Mouse (Mus musculus): ENCODE results near the gene Dnah7b. TPM values are rescaled to one million over a fixed set of nuclear protein-coding genes. Genes with fewer than 3 reads are reported as not detected.
"Not testable (repeated sequence)": the region's sequence is repeated elsewhere in the genome, so short reads cannot be mapped to it uniquely, and the experiment has no call there.

Gene Dnah7b
- polyA plus RNA-seq, 1 experiment from 2014 or later: 3.5 TPM

DNA sequence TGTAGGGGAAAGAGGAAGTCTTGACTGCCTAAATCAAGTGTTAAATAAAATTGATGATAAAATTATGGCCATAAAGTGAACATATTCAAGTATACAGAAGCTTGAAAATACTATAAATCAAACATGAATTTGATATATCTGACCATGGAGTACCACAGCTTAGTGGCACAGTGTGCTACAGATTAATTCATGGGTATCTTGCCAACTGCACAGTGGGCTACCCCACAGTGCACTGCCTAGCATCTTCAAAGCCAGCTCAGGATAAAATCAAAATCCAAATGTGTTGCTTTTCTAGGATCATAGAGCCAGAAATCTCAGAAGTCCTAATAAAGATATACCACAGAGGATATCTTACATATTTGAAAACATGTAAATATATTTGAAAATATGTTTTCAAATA is 46.5 kb downstream of the Dnah7b start:
- not testable (repeated sequence) for ATAC-seq; H3K9ac ChIP-seq (ENCODE audit: low read depth, low read length); H3K4me1 ChIP-seq (ENCODE audit: control insufficient read depth, insufficient read depth, low read length); H3K9me3 ChIP-seq (replicated peaks; ENCODE audit: control insufficient read depth, low read length, poor library complexity, severe bottlenecking); H3K36me3 ChIP-seq (ENCODE audit: control insufficient read depth, insufficient read depth, low read length); H3K4me3 ChIP-seq (ENCODE audit: low read depth, low read length); H3K4me2 ChIP-seq (ENCODE audit: low read length); H3K27me3 ChIP-seq (ENCODE audit: control insufficient read depth, insufficient read depth, low read depth, low read length); H3K27ac ChIP-seq (ENCODE audit: low read length)

DNA sequence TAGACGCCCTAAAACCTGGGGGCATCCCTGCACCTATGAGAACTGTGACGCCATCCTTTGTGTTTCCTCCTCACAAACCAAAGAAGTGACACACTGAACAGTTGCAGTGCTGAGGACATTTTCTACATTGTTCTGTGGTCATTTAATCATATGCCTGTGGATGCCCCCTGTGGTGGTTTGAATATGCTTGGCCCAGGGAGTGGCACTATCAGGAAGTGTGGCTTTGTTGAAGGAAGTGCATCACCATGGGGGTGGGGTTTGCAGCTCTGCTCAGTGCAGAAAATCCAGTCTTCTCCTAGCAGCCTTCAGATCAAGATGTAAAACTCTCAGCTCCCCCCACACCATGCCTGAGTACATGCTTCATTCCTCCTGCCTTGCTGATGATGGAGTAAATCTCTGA is 51.1 kb downstream of the Dnah7b start:
- H3K27ac ChIP-seq (ENCODE audit: low read length); H3K4me2 ChIP-seq (ENCODE audit: low read length); ATAC-seq; H3K27me3 ChIP-seq (ENCODE audit: control insufficient read depth, insufficient read depth, low read depth, low read length); H3K9me3 ChIP-seq (replicated peaks; ENCODE audit: control insufficient read depth, low read length, poor library complexity, severe bottlenecking); H3K4me1 ChIP-seq (ENCODE audit: control insufficient read depth, insufficient read depth, low read length); H3K9ac ChIP-seq (ENCODE audit: low read depth, low read length); H3K36me3 ChIP-seq (ENCODE audit: control insufficient read depth, insufficient read depth, low read length); H3K4me3 ChIP-seq (ENCODE audit: low read depth, low read length): not testable (repeated sequence)
- 87% methylated on average over 2 of the region's 2 CpGs for WGBS

DNA sequence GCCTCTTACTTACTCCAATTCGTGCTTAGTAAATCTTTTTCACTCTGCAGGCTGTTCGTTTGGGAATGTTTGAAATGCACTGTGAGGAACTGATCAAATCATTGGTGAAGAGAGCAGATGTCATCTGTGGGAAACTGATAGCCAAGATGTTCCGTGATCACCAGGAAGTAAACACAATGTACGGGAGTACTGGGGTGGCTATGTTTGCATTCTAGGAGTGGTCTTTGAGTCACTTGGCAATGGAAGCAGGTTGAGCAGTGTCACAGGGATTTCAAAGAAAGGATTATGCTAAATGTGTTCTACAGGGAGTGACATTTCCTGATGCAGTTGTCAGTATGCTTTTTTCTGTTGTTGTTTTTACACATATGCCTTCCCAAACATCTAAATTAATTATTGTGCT is 61.9 kb downstream of the Dnah7b start:
- H3K27ac ChIP-seq (ENCODE audit: low read length): no peak overlapping the region
- ATAC-seq: no peak
- H3K27me3 ChIP-seq (ENCODE audit: control insufficient read depth, insufficient read depth, low read depth, low read length): no peaks in the 10 kb centered on the region
- 72% methylated on average over 4 of the region's 4 CpGs for WGBS
- H3K9me3 ChIP-seq (replicated peaks; ENCODE audit: control insufficient read depth, low read length, poor library complexity, severe bottlenecking): no peaks in the 10 kb centered on the region
- H3K36me3 ChIP-seq (ENCODE audit: control insufficient read depth, insufficient read depth, low read length): no peaks in the 10 kb centered on the region
- H3K4me2 ChIP-seq (ENCODE audit: low read length): no peak overlapping the region
- H3K9ac ChIP-seq (ENCODE audit: low read depth, low read length): no peak overlapping the region
- no peaks in the 10 kb centered on the region for H3K4me1 ChIP-seq (ENCODE audit: control insufficient read depth, insufficient read depth, low read length)
- no peak overlapping the region for H3K4me3 ChIP-seq (ENCODE audit: low read depth, low read length)

DNA sequence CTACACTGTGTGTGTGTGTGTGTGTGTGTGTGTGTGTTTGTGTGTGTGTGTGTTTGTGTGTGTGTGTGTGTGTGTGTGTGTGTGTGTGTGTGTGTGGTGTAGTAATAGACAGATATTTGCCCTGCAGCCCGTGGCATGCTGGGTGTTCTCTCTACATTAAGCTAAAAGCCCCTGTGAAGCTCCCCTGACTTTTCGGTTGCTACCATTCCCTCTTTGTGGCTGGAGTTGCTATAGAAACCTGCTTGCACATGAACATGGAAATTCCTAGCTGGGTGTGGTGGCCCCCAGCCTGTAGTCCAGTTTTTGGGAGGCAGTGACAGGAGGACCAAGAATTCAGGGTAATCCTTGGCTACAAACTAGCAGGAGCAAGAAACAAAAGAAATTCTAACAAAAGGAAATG is 130.7 kb downstream of the Dnah7b start:
- not testable (repeated sequence) for H3K27ac ChIP-seq (ENCODE audit: low read length); H3K36me3 ChIP-seq (ENCODE audit: control insufficient read depth, insufficient read depth, low read length); H3K4me2 ChIP-seq (ENCODE audit: low read length); H3K27me3 ChIP-seq (ENCODE audit: control insufficient read depth, insufficient read depth, low read depth, low read length); H3K9ac ChIP-seq (ENCODE audit: low read depth, low read length); H3K4me1 ChIP-seq (ENCODE audit: control insufficient read depth, insufficient read depth, low read length); H3K9me3 ChIP-seq (replicated peaks; ENCODE audit: control insufficient read depth, low read length, poor library complexity, severe bottlenecking); H3K4me3 ChIP-seq (ENCODE audit: low read depth, low read length)
- 9% methylated on average over 2 of the region's 2 CpGs for WGBS
- peak; percentile 68 for ATAC-seq

DNA sequence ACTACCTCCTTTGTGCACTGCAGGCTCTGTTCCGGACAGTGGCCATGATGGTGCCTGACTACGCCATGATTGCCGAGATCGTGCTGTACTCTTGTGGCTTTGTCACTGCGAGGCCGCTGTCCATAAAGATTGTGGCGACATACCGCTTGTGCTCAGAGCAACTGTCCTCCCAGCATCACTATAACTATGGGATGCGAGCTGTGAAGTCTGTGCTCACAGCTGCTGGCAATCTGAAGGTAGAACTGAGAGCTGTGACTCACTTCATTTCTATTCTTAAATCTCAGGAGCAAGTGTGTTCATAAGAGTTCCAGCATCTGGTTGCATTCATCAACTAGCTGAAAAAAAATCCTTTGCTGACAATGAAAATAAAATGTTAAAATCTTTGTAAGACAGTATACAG is 135.1 kb downstream of the Dnah7b start:
- not testable (repeated sequence) for H3K4me1 ChIP-seq (ENCODE audit: control insufficient read depth, insufficient read depth, low read length); H3K4me2 ChIP-seq (ENCODE audit: low read length); H3K9me3 ChIP-seq (replicated peaks; ENCODE audit: control insufficient read depth, low read length, poor library complexity, severe bottlenecking); H3K9ac ChIP-seq (ENCODE audit: low read depth, low read length); ATAC-seq; H3K4me3 ChIP-seq (ENCODE audit: low read depth, low read length); H3K36me3 ChIP-seq (ENCODE audit: control insufficient read depth, insufficient read depth, low read length); H3K27ac ChIP-seq (ENCODE audit: low read length); H3K27me3 ChIP-seq (ENCODE audit: control insufficient read depth, insufficient read depth, low read depth, low read length)
- 94% methylated on average over 9 of the region's 9 CpGs for WGBS

DNA sequence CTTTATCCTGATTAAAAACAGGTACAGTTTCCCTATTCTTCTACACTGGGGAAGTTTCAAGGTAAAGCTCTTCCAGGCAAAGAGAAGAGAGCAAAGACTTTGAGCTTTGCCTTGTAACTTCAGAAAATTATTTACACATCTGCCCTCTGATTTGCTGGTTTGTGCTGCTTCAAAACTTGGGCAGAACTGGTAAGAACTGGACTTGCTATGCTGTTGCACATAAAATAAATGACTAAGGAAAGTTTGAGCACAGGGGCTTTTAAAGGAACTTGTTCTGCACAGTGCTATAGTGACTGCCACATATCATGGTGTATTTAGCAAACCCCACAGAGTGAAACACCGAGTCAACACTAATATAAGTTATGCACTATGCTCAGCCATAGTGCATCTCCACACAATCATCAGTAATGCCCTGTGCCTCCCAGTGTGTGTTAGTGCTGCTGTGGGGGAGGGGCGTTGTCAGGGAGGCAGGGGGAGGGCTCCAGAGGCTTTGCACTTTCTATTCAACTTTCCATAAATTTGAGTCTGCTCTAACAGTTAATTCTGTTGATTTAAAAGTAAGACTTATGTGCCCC is 144.0 kb downstream of the Dnah7b start:
- not testable (repeated sequence) for H3K4me3 ChIP-seq (ENCODE audit: low read depth, low read length); ATAC-seq; H3K9ac ChIP-seq (ENCODE audit: low read depth, low read length); H3K27me3 ChIP-seq (ENCODE audit: control insufficient read depth, insufficient read depth, low read depth, low read length); H3K9me3 ChIP-seq (replicated peaks; ENCODE audit: control insufficient read depth, low read length, poor library complexity, severe bottlenecking); H3K27ac ChIP-seq (ENCODE audit: low read length); H3K36me3 ChIP-seq (ENCODE audit: control insufficient read depth, insufficient read depth, low read length); H3K4me1 ChIP-seq (ENCODE audit: control insufficient read depth, insufficient read depth, low read length); H3K4me2 ChIP-seq (ENCODE audit: low read length)
- WGBS: 44% methylated on average over 2 of the region's 2 CpGs

DNA sequence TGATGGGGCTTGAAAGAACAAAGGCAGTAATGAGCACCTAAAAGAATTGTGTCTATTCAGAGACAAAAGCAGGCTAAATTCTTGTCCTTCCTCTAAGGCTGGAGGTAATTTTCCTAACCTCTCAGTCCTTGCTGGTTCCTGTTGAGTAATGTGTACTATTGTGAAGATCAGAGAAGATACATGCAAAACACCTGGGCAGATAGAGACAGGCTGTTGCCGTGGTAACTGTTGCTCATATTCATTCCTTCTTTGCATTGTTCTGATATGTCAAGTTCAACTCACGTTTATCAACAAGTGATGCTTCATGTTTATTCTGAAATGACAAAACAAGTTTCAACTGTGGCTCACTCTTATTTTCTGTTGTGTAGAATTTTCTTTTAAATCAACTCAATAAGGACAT is 156.6 kb downstream of the Dnah7b start:
- not testable (repeated sequence) for H3K27ac ChIP-seq (ENCODE audit: low read length); H3K27me3 ChIP-seq (ENCODE audit: control insufficient read depth, insufficient read depth, low read depth, low read length); H3K4me2 ChIP-seq (ENCODE audit: low read length); H3K4me1 ChIP-seq (ENCODE audit: control insufficient read depth, insufficient read depth, low read length); H3K36me3 ChIP-seq (ENCODE audit: control insufficient read depth, insufficient read depth, low read length); H3K4me3 ChIP-seq (ENCODE audit: low read depth, low read length); H3K9me3 ChIP-seq (replicated peaks; ENCODE audit: control insufficient read depth, low read length, poor library complexity, severe bottlenecking); H3K9ac ChIP-seq (ENCODE audit: low read depth, low read length); ATAC-seq
- WGBS: 74% methylated on average over 2 of the region's 2 CpGs

DNA sequence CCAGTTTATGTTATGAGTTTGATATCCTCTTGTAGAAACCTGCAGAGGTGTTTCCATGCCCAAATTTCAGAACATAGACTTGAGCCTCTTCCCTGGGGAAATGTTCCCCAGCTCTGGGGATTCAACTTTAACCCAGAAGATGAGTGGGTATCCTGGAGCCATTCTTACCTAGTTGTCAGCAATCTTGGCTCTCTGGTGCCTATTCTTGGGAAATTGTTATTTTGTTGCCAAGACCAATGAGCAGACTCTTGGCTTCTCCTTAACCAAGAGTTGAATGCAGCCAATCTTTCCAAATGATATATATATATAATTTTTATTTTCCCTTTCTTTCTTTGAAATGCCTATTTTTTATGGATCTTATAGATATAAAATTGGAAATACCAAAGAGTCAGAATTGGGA is 160.0 kb downstream of the Dnah7b start:
- H3K9ac ChIP-seq (ENCODE audit: low read depth, low read length); ATAC-seq: not testable (repeated sequence)

DNA sequence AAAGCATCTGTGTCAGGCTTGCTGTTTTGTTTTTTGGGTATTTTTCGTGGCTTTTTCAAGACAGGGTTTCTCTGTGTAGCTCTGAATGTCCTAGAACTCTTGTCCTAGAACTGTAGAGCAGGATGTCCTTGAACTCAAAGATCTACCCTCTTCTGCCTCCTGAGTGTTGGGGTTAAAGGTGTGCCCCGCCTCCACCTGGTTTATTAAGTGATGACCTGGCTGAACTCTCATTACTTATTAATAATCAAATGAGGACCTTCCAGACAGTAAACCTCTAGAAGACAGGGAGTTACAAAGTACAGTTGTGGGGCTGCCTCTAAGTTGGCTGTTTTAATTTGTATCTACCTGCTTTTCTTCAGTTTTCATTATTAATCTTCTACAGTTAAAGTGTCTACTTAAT is 202.7 kb downstream of the Dnah7b start:
- ATAC-seq; H3K4me1 ChIP-seq (ENCODE audit: control insufficient read depth, insufficient read depth, low read length); H3K4me2 ChIP-seq (ENCODE audit: low read length); H3K36me3 ChIP-seq (ENCODE audit: control insufficient read depth, insufficient read depth, low read length); H3K27ac ChIP-seq (ENCODE audit: low read length); H3K9ac ChIP-seq (ENCODE audit: low read depth, low read length); H3K9me3 ChIP-seq (replicated peaks; ENCODE audit: control insufficient read depth, low read length, poor library complexity, severe bottlenecking); H3K27me3 ChIP-seq (ENCODE audit: control insufficient read depth, insufficient read depth, low read depth, low read length); H3K4me3 ChIP-seq (ENCODE audit: low read depth, low read length): not testable (repeated sequence)
- WGBS: 75% methylated on average over 2 of the region's 2 CpGs

More for the DNA sequence above, 160.0 kb downstream of the Dnah7b start:
- H3K4me2 ChIP-seq (ENCODE audit: low read length); H3K4me1 ChIP-seq (ENCODE audit: control insufficient read depth, insufficient read depth, low read length); H3K27ac ChIP-seq (ENCODE audit: low read length); H3K4me3 ChIP-seq (ENCODE audit: low read depth, low read length); H3K9me3 ChIP-seq (replicated peaks; ENCODE audit: control insufficient read depth, low read length, poor library complexity, severe bottlenecking); H3K27me3 ChIP-seq (ENCODE audit: control insufficient read depth, insufficient read depth, low read depth, low read length); H3K36me3 ChIP-seq (ENCODE audit: control insufficient read depth, insufficient read depth, low read length): not testable (repeated sequence)

DNA sequence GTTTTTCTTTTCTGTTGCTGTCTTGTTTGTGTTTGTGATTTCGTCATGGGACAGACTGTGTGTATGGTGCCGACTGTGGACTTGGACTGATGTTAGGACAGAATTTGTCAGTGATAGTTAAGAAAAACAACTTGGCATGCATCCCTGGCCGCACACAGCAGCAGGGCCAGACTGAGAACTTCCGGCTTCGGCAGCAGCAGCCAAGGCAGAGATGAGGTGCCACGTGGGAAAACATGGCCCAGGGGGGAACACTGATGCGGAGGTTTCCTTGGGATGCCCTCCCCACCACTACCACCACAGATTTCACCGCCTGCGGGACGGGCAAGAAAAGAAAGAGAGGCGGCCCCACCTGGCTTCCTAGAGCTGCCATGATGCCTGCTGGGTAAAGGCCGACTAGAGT is 205.8 kb downstream of the Dnah7b start:
- no peaks in the 10 kb centered on the region for H3K9me3 ChIP-seq (replicated peaks; ENCODE audit: control insufficient read depth, low read length, poor library complexity, severe bottlenecking)
- 89% methylated on average over 12 of the region's 12 CpGs for WGBS
- H3K27ac ChIP-seq (ENCODE audit: low read length): no peak overlapping the region
- H3K27me3 ChIP-seq (ENCODE audit: control insufficient read depth, insufficient read depth, low read depth, low read length): no peaks in the 10 kb centered on the region
- no peak overlapping the region for H3K9ac ChIP-seq (ENCODE audit: low read depth, low read length)
- no peaks in the 10 kb centered on the region for H3K4me1 ChIP-seq (ENCODE audit: control insufficient read depth, insufficient read depth, low read length)
- H3K4me3 ChIP-seq (ENCODE audit: low read depth, low read length): no peak overlapping the region
- H3K4me2 ChIP-seq (ENCODE audit: low read length): no peak overlapping the region
- H3K36me3 ChIP-seq (ENCODE audit: control insufficient read depth, insufficient read depth, low read length): no peaks in the 10 kb centered on the region
- no peak for ATAC-seq

Measured in midbrain, embryonic 16.5 days (tissue).